10 mouse cellular contexts compared by ENCODE assay signal in the genomic region with DNA sequence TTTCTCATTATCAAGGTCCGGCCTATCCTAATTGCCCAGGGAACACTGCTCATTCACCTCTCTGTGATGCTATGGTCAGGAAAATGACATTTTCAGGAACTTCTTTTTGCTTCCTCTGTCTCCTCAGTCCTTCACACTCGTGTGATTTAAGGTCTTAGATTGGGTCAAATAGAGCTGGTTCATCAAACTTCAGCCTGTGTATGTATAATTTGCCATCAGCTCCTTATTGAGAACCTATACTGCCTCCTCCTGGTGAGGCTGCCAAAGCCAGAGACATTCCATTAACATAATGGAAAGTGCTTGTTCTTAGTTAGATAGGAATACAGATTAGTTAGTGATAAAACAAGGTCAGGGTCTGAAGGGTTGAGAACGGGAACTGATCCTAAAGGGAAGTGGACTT.
DNase-seq lines count a peak whose midpoint lies in the region; ATAC-seq and TF ChIP-seq lines count a peak whose summit lies in the region.
"Had no signal": no experiment of that assay in that cellular context is flagged by ENCODE, and none has a peak within 500 bp of the region (broad histone marks: within the 10 kb centered on the region; RNA-seq: fewer than 3 reads in every experiment).

No protein-coding gene starts in this region.

- H3K27me3 ChIP-seq in liver, postnatal 0 days (ENCODE audit: insufficient read depth, low read length): no peaks in the 10 kb centered on the region
- H3K27me3 ChIP-seq in liver, embryonic 11.5 days (replicated peaks; ENCODE audit: control insufficient read depth, insufficient read depth, low read length): no peaks in the 10 kb centered on the region

- intact Hi-C loops in gastrocnemius, postnatal 36 days (cut with DNase I): no loop called here
- intact Hi-C loops in left cerebral cortex, postnatal 36 days (cut with DNase I): loop anchor here (2.0 kb wide), 2 partner anchors 609 to 1165 kb away; no protein-coding TSS in a partner anchor

- 59% methylated on average over 3 of the region's 3 CpGs for whole genome bisulfite sequencing in liver, postnatal 0 days (ENCODE audit: insufficient replicate concordance)
- WGBS in liver, embryonic 11.5 days: 50% methylated on average over 3 of the region's 3 CpGs

- no peaks in the 10 kb centered on the region for H3K4me1 ChIP-seq in liver, postnatal 0 days (ENCODE audit: insufficient read depth)
- H3K4me1 ChIP-seq in liver, embryonic 11.5 days (replicated peaks; ENCODE audit: control insufficient read depth, insufficient read depth, low read length): no peaks in the 10 kb centered on the region

- H3K4me2 ChIP-seq in liver, postnatal 0 days (ENCODE audit: low read depth, low read length): no peak overlapping the region
- H3K4me2 ChIP-seq in liver, embryonic 11.5 days: no peak overlapping the region

- H3K27ac ChIP-seq in liver, postnatal 0 days (ENCODE audit: low read depth): no peak overlapping the region
- H3K27ac ChIP-seq in liver, embryonic 11.5 days (ENCODE audit: low read depth, low read length): no peak overlapping the region

- H3K9me3 ChIP-seq in liver, postnatal 0 days (ENCODE audit: low read length): no peaks in the 10 kb centered on the region
- no peaks in the 10 kb centered on the region for H3K9me3 ChIP-seq in liver, embryonic 11.5 days (ENCODE audit: control insufficient read depth, low read length)

- H3K9ac ChIP-seq in liver, postnatal 0 days (replicated peaks): no peak overlapping the region
- no peak overlapping the region for H3K9ac ChIP-seq in liver, embryonic 11.5 days (ENCODE audit: low read depth, low read length)

- ATAC-seq in liver, postnatal 0 days: no peak
- ATAC-seq in liver, embryonic 11.5 days (replicated peaks; ENCODE audit: low FRiP score): no peak

- no peak overlapping the region for H3K4me3 ChIP-seq in liver, postnatal 0 days (ENCODE audit: low read depth, low read length)
- no peak overlapping the region for H3K4me3 ChIP-seq in liver, embryonic 11.5 days (ENCODE audit: low read depth, low read length)
- H3K4me3 ChIP-seq: erythroblast, embryonic 14.5 days had no signal

- DNase-seq in cerebellum, postnatal 10 days: peak; percentile 43
- DNase-seq in cerebellum, adult 11 months: no peak
- no peak for DNase-seq in liver, postnatal 0 days
- DNase-seq in liver, embryonic 11.5 days (ENCODE audit: low spot score): no peak
- DNase-seq in embryo, embryonic 11.5 days (ENCODE audit: low read depth, low spot score): peak; percentile 13
- peak; percentile 6 for DNase-seq in retina, adult 2 months (ENCODE audit: low read depth, low spot score)
- DNase-seq in gastrocnemius, postnatal 36 days: no peak
- no peak for DNase-seq in left cerebral cortex, postnatal 36 days (ENCODE audit: low spot score in 2 of 2)
- DNase-seq: heart, postnatal 14 days had no signal

- TF ChIP-seq CTCF in liver, postnatal 0 days (IDR thresholded peaks at IDR 0.05; ENCODE audit: low read depth): peak; percentile 36; the same call in 1 of the 2 replicates

- TF ChIP-seq EP300 in liver, postnatal 0 days (IDR thresholded peaks at IDR 0.05; ENCODE audit: low read depth): no peak

- no peaks in the 10 kb centered on the region; the same call in 1 of the 2 replicates for H3K36me3 ChIP-seq in liver, postnatal 0 days (replicated peaks; ENCODE audit: insufficient read depth, low read length)
- no peaks in the 10 kb centered on the region for H3K36me3 ChIP-seq in liver, embryonic 11.5 days (ENCODE audit: control insufficient read depth, insufficient read depth, low read length)

Comparison
In these comparisons a context has a peak if more than half of its experiments do, and no peak if none do; other contexts are left out.
1. DNase-seq: peak in cerebellum, postnatal 10 days (2 of 2), embryo, embryonic 11.5 days (single experiment) and retina, adult 2 months (single experiment); none in cerebellum, adult 11 months (single experiment), liver, postnatal 0 days (single experiment), liver, embryonic 11.5 days (single experiment), gastrocnemius, postnatal 36 days (0 of 2) and left cerebral cortex, postnatal 36 days (0 of 2).